Mouse (Mus musculus): ENCODE results near the gene BC051665. TPM values are rescaled to one million over a fixed set of nuclear protein-coding genes. Genes with fewer than 3 reads are reported as not detected.
A peak's percentile ranks its signal among the peaks of the same experiment; 100 is the strongest.

BC051665 gene
- not detected for total RNA-seq (2021)
- long read RNA-seq, experiment 1, result 0 reads
- long read RNA-seq, experiment 2, result 0 reads

DNA sequence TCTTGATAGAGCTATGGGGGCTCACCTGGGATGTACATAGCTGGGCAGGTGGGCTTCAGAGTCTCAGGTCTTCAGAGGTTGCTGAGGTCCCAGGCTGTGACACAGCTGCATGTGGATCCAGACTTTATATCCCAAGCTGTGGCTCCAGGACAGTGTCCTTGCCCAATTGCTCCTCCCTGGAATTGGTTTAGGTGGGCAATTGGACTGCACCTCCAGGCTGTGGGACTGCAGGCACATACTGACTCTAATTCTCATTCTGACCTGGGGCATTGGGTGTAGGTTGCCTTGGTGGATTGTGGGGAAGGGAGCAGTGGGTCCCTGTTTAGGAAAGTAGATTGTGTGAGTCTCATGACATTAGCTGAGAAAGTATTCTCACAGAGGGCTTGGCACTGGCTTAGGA is at the start of gene BC051665:
Gene BC051665, minus strand, starts transcription at position 101 of the 400 bp plus-strand sequence.
- DNase-seq, result no peak

DNA sequence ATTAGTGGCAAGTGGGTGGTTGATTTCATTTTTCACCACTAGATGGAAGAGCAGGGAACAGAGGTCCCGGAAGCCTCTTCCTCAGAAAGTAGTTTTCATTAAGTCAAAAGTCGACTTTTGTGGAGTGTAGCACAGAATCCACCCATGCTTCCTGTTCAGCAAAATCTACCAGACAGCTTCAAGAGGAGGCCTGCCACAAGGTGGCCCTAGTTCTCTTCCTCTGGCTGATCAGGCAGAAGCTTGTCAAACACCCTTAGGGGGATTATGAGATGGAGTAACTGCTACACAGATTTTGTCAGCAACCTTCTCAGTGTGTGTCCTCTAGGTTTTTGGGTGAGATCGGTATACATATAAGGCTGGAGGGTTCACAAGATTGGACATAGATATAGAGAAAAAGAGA is 39.9 kb upstream of the BC051665 start:
- peak; percentile 32 for DNase-seq

DNA sequence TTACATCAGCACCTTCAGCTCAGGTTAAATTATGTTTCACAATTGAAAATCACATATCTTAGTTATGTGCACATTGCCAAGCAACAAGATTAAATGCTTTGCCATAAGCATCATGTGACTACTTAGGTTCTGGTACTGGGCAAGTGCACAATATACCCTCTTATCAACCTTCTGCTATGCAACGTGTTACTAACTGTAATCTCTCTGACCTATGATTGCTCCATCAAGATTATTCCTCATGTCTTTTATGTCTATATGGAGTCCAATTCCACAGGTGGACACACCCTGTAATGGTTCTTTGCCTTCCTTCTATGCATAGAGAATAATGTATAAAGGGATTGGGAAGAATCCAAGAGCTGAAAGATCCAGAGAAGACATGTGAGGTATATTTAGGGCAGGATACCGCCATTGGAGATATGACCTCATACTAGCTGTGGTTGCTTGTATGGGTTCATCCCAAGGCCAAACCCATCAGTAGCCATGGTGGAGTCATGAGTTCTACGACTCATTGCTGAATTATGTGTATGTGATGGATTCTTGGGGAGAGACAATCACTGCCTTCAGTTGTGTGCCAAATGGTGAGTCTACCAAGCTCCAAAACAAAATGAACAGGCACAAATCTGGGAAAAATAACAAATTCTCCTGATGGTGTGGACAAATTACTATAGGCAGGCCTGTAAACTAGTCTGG is 34.5 kb upstream of the BC051665 start:
- DNase-seq, result no peak

DNA sequence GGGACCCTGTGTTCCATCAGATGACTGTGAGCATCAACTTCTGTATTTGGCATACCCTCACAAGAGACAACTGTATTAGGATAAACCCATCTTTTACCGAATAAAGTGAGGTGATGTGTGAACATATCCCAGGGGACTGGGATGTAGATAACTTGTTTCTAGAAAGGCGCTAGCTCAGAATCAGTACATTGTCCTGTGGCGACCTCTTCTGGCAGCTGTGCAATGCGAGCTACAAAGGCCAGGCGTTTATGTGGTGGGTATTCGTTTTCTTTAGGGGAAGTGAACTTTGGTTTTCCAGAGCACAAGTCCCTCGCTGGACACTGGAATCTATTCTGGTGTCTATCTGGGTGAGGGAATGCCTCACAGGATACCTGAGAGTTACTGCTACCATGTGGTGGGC is 33.3 kb upstream of the BC051665 start:
- DNase-seq, result peak; percentile 57

- DNase-seq, result no peak
Measured at GRCm38 (mm10) chr13:60813722-60814121, 27.6 kb upstream of the BC051665 start.

- DNase-seq, result no peak
Measured at GRCm38 (mm10) chr13:60812768-60813167, 26.6 kb upstream of the BC051665 start.

- DNase-seq, result no peak
Measured at GRCm38 (mm10) chr13:60809690-60810089, 23.5 kb upstream of the BC051665 start.

GRCm38 (mm10) chr13:60802749-60803148 is 16.6 kb upstream of the BC051665 start, which contains the start of gene Ctsll3:
TSS of gene Ctsll3 (minus strand) at chr13:60802849.
- DNase-seq, result no peak

- DNase-seq, result no peak
Measured at GRCm38 (mm10) chr13:60789466-60789865, 3.3 kb upstream of the BC051665 start.

DNA sequence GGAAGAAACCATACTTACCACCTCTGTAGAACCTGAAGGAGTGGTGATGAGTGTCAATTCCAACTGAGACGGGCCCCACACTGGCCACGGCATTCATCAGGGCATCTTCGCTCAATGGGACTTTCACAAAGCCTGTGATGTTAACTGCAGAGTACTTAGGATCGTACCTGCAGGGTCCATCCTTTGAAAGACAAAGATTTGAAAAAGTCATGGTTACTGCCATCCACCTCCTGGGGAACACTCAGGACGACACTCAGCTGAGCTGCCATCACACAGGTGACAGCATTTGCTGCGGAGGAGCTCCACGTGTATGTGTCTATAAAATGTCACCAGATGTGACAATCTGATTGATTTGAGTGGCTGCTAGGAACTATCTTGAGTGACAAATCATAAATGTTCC is 2.9 kb downstream of the BC051665 start:
- DNase-seq, result no peak

GRCm38 (mm10) chr13:60780534-60780933 is 5.6 kb downstream of the BC051665 start:
- DNase-seq, result no peak

DNA sequence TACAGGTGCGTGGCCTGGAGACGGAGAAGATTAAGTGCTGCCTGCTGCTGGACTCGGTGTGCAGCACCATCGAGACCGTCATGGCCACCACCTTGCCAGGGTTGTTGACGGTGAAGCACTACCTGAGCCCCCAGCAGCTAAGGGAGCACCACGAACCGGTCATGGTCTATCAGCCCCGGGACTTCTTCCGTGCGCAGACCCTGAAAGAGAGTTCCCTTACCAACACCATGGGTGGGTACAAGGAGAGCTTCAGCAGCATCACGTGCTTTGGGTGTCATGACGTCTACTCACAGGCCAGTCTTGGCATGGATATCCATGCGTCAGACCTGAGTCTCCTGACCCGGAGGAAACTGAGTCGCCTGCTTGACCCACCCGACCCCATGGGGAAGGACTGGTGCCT is 25.0 kb downstream of the BC051665 start:
- no peak for DNase-seq

DNA sequence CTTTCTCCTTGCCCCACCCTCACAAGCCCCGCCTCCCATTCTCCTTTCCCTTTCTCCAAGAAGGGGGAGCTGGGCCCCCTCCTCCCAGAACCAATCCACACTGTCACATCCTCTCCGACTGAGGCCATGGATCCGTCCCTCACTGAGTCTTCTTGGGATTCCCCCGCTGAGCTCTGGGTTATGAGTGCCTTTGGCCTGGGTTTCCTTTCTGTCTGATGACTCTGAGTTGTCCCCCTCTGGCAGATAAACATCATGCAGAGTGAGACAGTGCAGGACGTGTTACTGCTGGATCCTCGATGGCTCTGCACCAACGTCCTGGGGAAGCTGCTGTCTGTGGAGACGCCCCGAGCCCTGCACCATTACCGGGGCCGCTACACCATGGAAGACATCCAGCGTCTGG is 25.8 kb downstream of the BC051665 start:
- DNase-seq, result no peak

- peak; percentile 74 for DNase-seq
Measured at GRCm38 (mm10) chr13:60759136-60759535, 27.0 kb downstream of the BC051665 start.

- no peak for DNase-seq
Measured at GRCm38 (mm10) chr13:60757292-60757691, 28.9 kb downstream of the BC051665 start.

DNA sequence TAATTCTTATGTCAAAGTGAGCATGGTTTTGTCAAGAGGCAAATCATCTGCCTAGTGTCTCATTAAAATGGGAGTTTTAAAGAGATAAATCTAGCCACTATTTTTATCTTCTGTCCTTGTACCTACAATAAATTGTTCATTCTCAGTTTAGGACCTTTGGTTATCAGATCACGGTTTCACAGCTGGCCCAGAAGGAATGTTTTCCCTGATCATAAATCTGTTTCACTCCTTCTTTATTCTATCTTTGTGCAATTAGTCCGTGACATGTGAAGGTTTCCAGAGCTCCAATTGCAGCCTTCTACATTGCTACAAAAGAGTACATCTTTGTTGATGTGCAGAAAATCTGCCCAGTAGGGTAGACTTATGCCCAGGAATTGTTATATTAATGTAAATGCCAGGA is 30.9 kb downstream of the BC051665 start:
- DNase-seq, result no peak

GRCm38 (mm10) chr13:60753216-60753615 is 32.9 kb downstream of the BC051665 start:
- DNase-seq, result no peak

- no peak for DNase-seq
Measured at GRCm38 (mm10) chr13:60750930-60751329, 35.2 kb downstream of the BC051665 start.

GRCm38 (mm10) chr13:60748556-60748955 is 37.6 kb downstream of the BC051665 start:
- no peak for DNase-seq

DNA sequence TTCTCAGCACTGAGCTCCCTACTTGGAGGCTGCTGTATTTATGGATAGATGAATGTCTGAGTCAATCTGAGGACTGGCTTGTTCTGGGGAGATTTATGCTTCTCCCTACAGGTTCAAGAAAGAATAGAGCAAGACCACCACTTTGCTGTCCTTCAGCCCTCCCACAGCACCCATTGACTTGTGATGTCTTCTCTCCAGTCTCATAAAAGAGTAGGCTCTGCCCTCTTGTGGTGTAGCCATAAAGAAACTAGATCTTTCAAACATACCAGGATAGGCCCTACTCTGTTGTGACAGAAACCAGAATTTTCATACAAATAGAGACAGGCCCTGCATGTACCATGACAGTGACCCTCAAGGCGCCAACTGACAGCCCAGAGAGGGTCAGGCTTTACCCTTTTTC is 39.0 kb downstream of the BC051665 start:
- no peak for DNase-seq

GRCm38 (mm10) chr13:60746271-60746670 is 39.9 kb downstream of the BC051665 start:
- peak; percentile 39 for DNase-seq

DNA sequence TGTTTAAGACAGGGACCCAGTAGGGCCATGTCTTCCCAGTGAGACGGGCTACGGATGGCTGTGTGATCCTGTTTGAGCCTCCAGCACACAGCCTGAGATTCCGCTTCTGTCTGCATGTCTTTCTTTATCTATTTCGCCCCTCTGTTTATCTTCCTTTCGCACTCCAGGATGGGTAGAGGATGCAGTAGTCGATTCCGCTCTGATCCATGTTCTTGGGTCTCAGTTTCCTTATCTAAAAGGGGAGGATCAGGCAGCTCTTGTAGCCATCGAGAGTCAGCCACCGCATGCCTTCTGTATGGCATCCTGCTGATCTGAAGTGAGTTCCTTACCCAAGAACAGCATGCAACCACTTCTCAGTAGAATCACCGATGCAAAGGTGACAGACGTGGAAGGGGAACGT is 40.8 kb downstream of the BC051665 start:
- no peak for DNase-seq

DNA sequence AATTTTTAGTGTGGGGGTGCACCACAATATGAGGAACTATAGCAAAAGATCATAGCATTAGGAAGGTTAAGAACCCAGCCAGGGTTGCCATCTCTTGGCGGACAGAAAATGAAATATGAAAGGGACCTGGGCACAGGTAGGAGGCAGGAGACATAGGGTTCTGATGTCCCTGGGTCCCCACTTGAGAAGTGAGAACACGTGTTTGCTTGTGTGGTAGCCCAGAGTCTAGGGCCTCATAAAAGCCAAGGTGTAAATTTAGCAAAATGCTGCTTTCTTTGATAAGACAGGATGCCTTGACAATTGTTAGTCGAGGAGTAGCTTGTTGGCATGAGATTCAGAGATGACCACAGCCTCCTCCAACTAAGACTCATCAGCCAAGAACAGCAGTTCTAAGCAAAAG is 41.4 kb downstream of the BC051665 start:
- DNase-seq, result no peak

- peak; percentile 93 for DNase-seq
Measured at GRCm38 (mm10) chr13:60744078-60744460, 42.1 kb downstream of the BC051665 start.
